Mouse (Mus musculus): ENCODE results near the gene Nudt17.
"Not testable (repeated sequence)": the region's sequence is repeated elsewhere in the genome, so short reads cannot be mapped to it uniquely, and the experiment has no call there.

The Nudt17 gene

GRCm38 (mm10) chr3:96671519-96671918 is 36.8 kb downstream of the Nudt17 start:
- no peak for DNase-seq (ENCODE audit: low read depth, low spot score)

GRCm38 (mm10) chr3:96669727-96670468 is 38.5 kb downstream of the Nudt17 start, which contains the start of gene Ankrd35:
TSS of gene Ankrd35 (plus strand) at chr3:96670131.
- peak; percentile 83 for DNase-seq (ENCODE audit: low read depth, low spot score)

GRCm38 (mm10) chr3:96668424-96669067 is 39.8 kb downstream of the Nudt17 start:
- DNase-seq (ENCODE audit: low read depth, low spot score): no peak

GRCm38 (mm10) chr3:96667316-96667715 is 41.0 kb downstream of the Nudt17 start:
- DNase-seq (ENCODE audit: low read depth, low spot score): no peak

GRCm38 (mm10) chr3:96666916-96667315 is 41.4 kb downstream of the Nudt17 start:
- no peak for DNase-seq (ENCODE audit: low read depth, low spot score)

GRCm38 (mm10) chr3:96665732-96666363 is 42.5 kb downstream of the Nudt17 start:
- not testable (repeated sequence) for DNase-seq (ENCODE audit: low read depth, low spot score)

GRCm38 (mm10) chr3:96663432-96664239 is 44.7 kb downstream of the Nudt17 start:
- peak; percentile 91 for DNase-seq (ENCODE audit: low read depth, low spot score)

GRCm38 (mm10) chr3:96662731-96663316 is 45.5 kb downstream of the Nudt17 start:
- DNase-seq (ENCODE audit: low read depth, low spot score): no peak

GRCm38 (mm10) chr3:96660901-96661300 is 47.5 kb downstream of the Nudt17 start:
- no peak for DNase-seq (ENCODE audit: low read depth, low spot score)

Measured in forelimb bud, embryonic 11.5 days (tissue).